Mouse (Mus musculus): ENCODE data around the gene Dip2b. TPM values are rescaled to one million over a fixed set of nuclear protein-coding genes. Genes with fewer than 3 reads are reported as not detected.

The Dip2b gene
- polyA plus RNA-seq, 1 experiment from 2014 or later: 20.7 TPM

GRCm38 (mm10) chr15:100109916-100110315, 71.5 kb downstream of the Dip2b start:
- H3K4me2 ChIP-seq (replicated peaks; ENCODE audit: low read depth, low read length): no peak overlapping the region
- no peaks in the 10 kb centered on the region for H3K36me3 ChIP-seq (ENCODE audit: control insufficient read depth, insufficient read depth, low read length)
- H3K9me3 ChIP-seq (ENCODE audit: control insufficient read depth, low read length): no peaks in the 10 kb centered on the region
- 86% methylated on average over 3 of the region's 3 CpGs for WGBS
- peaks cover 26% of the 10 kb centered on the region for H3K4me1 ChIP-seq (ENCODE audit: control insufficient read depth, insufficient read depth, low read length)
- no peak for ATAC-seq (ENCODE audit: low FRiP score, low TSS enrichment)
- H3K27ac ChIP-seq (ENCODE audit: low read depth, low read length): no peak overlapping the region
- H3K4me3 ChIP-seq (ENCODE audit: low read length): no peak overlapping the region
- H3K27me3 ChIP-seq (ENCODE audit: control insufficient read depth, insufficient read depth, low read length): no peaks in the 10 kb centered on the region
- no peak overlapping the region for H3K9ac ChIP-seq (ENCODE audit: low read depth, low read length)

GRCm38 (mm10) chr15:100111891-100112290, 73.4 kb downstream of the Dip2b start:
- Histone ChIP-seq H3K27ac (ENCODE audit: low read depth, low read length) (0 out of 2 replicates have a peak overlapping the region, but pooled peaks have one; percentile 9), H3K4me3 (ENCODE audit: low read length) (no peak overlapping the region), H3K27me3 (ENCODE audit: control insufficient read depth, insufficient read depth, low read length) (no peaks in the 10 kb centered on the region), H3K9me3 (ENCODE audit: control insufficient read depth, low read length) (no peaks in the 10 kb centered on the region), H3K4me2 (replicated peaks; ENCODE audit: low read depth, low read length) (no peak overlapping the region), H3K9ac (ENCODE audit: low read depth, low read length) (no peak overlapping the region), H3K4me1 (ENCODE audit: control insufficient read depth, insufficient read depth, low read length) (peaks cover 26% of the 10 kb centered on the region), H3K36me3 (ENCODE audit: control insufficient read depth, insufficient read depth, low read length) (peaks cover 4% of the 10 kb centered on the region; the same call in 1 of the 2 replicates)
- no peak for ATAC-seq (ENCODE audit: low FRiP score, low TSS enrichment)
- 43% methylated on average over 9 of the region's 9 CpGs for WGBS

- H3K27me3 ChIP-seq (ENCODE audit: control insufficient read depth, insufficient read depth, low read length): no peaks in the 10 kb centered on the region
- no peak overlapping the region for H3K4me3 ChIP-seq (ENCODE audit: low read length)
- ATAC-seq (ENCODE audit: low FRiP score, low TSS enrichment): peak; percentile 40
- WGBS: 43% methylated on average over 9 of the region's 9 CpGs
- H3K27ac ChIP-seq (ENCODE audit: low read depth, low read length): peak overlapping the region; percentile 66
- no peak overlapping the region for H3K9ac ChIP-seq (ENCODE audit: low read depth, low read length)
- no peak overlapping the region for H3K4me2 ChIP-seq (replicated peaks; ENCODE audit: low read depth, low read length)
- H3K9me3 ChIP-seq (ENCODE audit: control insufficient read depth, low read length): no peaks in the 10 kb centered on the region
- H3K36me3 ChIP-seq (ENCODE audit: control insufficient read depth, insufficient read depth, low read length): peaks cover 9% of the 10 kb centered on the region; the same call in 1 of the 2 replicates
- peaks cover 26% of the 10 kb centered on the region for H3K4me1 ChIP-seq (ENCODE audit: control insufficient read depth, insufficient read depth, low read length)
Measured at GRCm38 (mm10) chr15:100112309-100112966, 74.0 kb downstream of the Dip2b start.

GRCm38 (mm10) chr15:100113343-100114275, 75.1 kb downstream of the Dip2b start:
- 45% methylated on average over 10 of the region's 10 CpGs for WGBS
- ATAC-seq (ENCODE audit: low FRiP score, low TSS enrichment): peak; percentile 70; the same call in 1 of the 2 replicates
- Histone ChIP-seq H3K27me3 (ENCODE audit: control insufficient read depth, insufficient read depth, low read length) (no peaks in the 10 kb centered on the region), H3K4me1 (ENCODE audit: control insufficient read depth, insufficient read depth, low read length) (peaks cover 26% of the 10 kb centered on the region), H3K27ac (ENCODE audit: low read depth, low read length) (peak overlapping the region; percentile 66), H3K9me3 (ENCODE audit: control insufficient read depth, low read length) (no peaks in the 10 kb centered on the region), H3K4me2 (replicated peaks; ENCODE audit: low read depth, low read length) (no peak overlapping the region), H3K36me3 (ENCODE audit: control insufficient read depth, insufficient read depth, low read length) (peaks cover 21% of the 10 kb centered on the region; the same call in 1 of the 2 replicates), H3K4me3 (ENCODE audit: low read length) (no peak overlapping the region), H3K9ac (ENCODE audit: low read depth, low read length) (no peak overlapping the region)

GRCm38 (mm10) chr15:100115416-100115815, 77.0 kb downstream of the Dip2b start:
- peaks cover 21% of the 10 kb centered on the region; the same call in 1 of the 2 replicates for H3K36me3 ChIP-seq (ENCODE audit: control insufficient read depth, insufficient read depth, low read length)
- no peak overlapping the region for H3K4me3 ChIP-seq (ENCODE audit: low read length)
- WGBS: 93% methylated on average over 3 of the region's 3 CpGs
- no peak overlapping the region for H3K9ac ChIP-seq (ENCODE audit: low read depth, low read length)
- ATAC-seq (ENCODE audit: low FRiP score, low TSS enrichment): no peak
- peaks cover 26% of the 10 kb centered on the region for H3K4me1 ChIP-seq (ENCODE audit: control insufficient read depth, insufficient read depth, low read length)
- no peak overlapping the region for H3K27ac ChIP-seq (ENCODE audit: low read depth, low read length)
- H3K9me3 ChIP-seq (ENCODE audit: control insufficient read depth, low read length): no peaks in the 10 kb centered on the region
- no peaks in the 10 kb centered on the region for H3K27me3 ChIP-seq (ENCODE audit: control insufficient read depth, insufficient read depth, low read length)
- H3K4me2 ChIP-seq (replicated peaks; ENCODE audit: low read depth, low read length): no peak overlapping the region

GRCm38 (mm10) chr15:100116325-100116724, 77.9 kb downstream of the Dip2b start:
- H3K36me3 ChIP-seq (ENCODE audit: control insufficient read depth, insufficient read depth, low read length): peaks cover 24% of the 10 kb centered on the region; the same call in 1 of the 2 replicates
- no peaks in the 10 kb centered on the region for H3K9me3 ChIP-seq (ENCODE audit: control insufficient read depth, low read length)
- WGBS: 91% methylated on average over 13 of the region's 13 CpGs
- no peak overlapping the region for H3K4me2 ChIP-seq (replicated peaks; ENCODE audit: low read depth, low read length)
- no peak for ATAC-seq (ENCODE audit: low FRiP score, low TSS enrichment)
- H3K27ac ChIP-seq (ENCODE audit: low read depth, low read length): no peak overlapping the region
- H3K4me3 ChIP-seq (ENCODE audit: low read length): no peak overlapping the region
- no peak overlapping the region for H3K9ac ChIP-seq (ENCODE audit: low read depth, low read length)
- peaks cover 26% of the 10 kb centered on the region for H3K4me1 ChIP-seq (ENCODE audit: control insufficient read depth, insufficient read depth, low read length)
- no peaks in the 10 kb centered on the region for H3K27me3 ChIP-seq (ENCODE audit: control insufficient read depth, insufficient read depth, low read length)

GRCm38 (mm10) chr15:100119225-100119788, 80.8 kb downstream of the Dip2b start:
- Histone ChIP-seq H3K27ac (ENCODE audit: low read depth, low read length) (no peak overlapping the region), H3K4me1 (ENCODE audit: control insufficient read depth, insufficient read depth, low read length) (0 out of 2 replicates have a peak, but pooled peaks cover 6% of the 10 kb centered on the region), H3K9me3 (ENCODE audit: control insufficient read depth, low read length) (no peaks in the 10 kb centered on the region), H3K27me3 (ENCODE audit: control insufficient read depth, insufficient read depth, low read length) (no peaks in the 10 kb centered on the region), H3K9ac (ENCODE audit: low read depth, low read length) (no peak overlapping the region), H3K4me2 (replicated peaks; ENCODE audit: low read depth, low read length) (no peak overlapping the region), H3K36me3 (ENCODE audit: control insufficient read depth, insufficient read depth, low read length) (peaks cover 25% of the 10 kb centered on the region; the same call in 1 of the 2 replicates), H3K4me3 (ENCODE audit: low read length) (no peak overlapping the region)
- 83% methylated on average over 6 of the region's 6 CpGs for WGBS
- no peak for ATAC-seq (ENCODE audit: low FRiP score, low TSS enrichment)

GRCm38 (mm10) chr15:100121437-100121836, 83.0 kb downstream of the Dip2b start:
- no peak; the same call in 1 of the 2 replicates for ATAC-seq (ENCODE audit: low FRiP score, low TSS enrichment)
- WGBS: 90% methylated on average over 6 of the region's 6 CpGs
- Histone ChIP-seq H3K4me2 (replicated peaks; ENCODE audit: low read depth, low read length) (no peak overlapping the region), H3K4me3 (ENCODE audit: low read length) (no peak overlapping the region), H3K4me1 (ENCODE audit: control insufficient read depth, insufficient read depth, low read length) (0 out of 2 replicates have a peak, but pooled peaks cover 8% of the 10 kb centered on the region), H3K9ac (ENCODE audit: low read depth, low read length) (no peak overlapping the region), H3K9me3 (ENCODE audit: control insufficient read depth, low read length) (no peaks in the 10 kb centered on the region), H3K36me3 (ENCODE audit: control insufficient read depth, insufficient read depth, low read length) (peaks cover 23% of the 10 kb centered on the region; the same call in 1 of the 2 replicates), H3K27ac (ENCODE audit: low read depth, low read length) (no peak overlapping the region), H3K27me3 (ENCODE audit: control insufficient read depth, insufficient read depth, low read length) (no peaks in the 10 kb centered on the region)
